Mouse (Mus musculus): Measurements from ENCODE around the gene Hpse.

- TF ChIP-seq POLR2A (IDR thresholded peaks at IDR 0.05; ENCODE audit: borderline replicate concordance, low read depth, low read length) (no peak), CTCF (IDR thresholded peaks at IDR 0.05; ENCODE audit: low read depth, low read length) (no peak)
Observed at GRCm38 (mm10) chr5:100706675-100707074, 12.8 kb downstream of the Hpse start.

Measured in bone marrow macrophage, adult 2 months (primary cell).